Mouse (Mus musculus): ENCODE measurements around the gene Aipl1.
A peak's percentile ranks its signal among the peaks of the same experiment; 100 is the strongest.
"Not testable (repeated sequence)": the region's sequence is repeated elsewhere in the genome, so short reads cannot be mapped to it uniquely, and the experiment has no call there.

The Aipl1 gene

GRCm38 (mm10) chr11:72014674-72015073 is 22.6 kb downstream of the Aipl1 start:
- DNase-seq, result no peak

- DNase-seq, result no peak
Measured at GRCm38 (mm10) chr11:72011955-72012354, 25.4 kb downstream of the Aipl1 start.

DNA sequence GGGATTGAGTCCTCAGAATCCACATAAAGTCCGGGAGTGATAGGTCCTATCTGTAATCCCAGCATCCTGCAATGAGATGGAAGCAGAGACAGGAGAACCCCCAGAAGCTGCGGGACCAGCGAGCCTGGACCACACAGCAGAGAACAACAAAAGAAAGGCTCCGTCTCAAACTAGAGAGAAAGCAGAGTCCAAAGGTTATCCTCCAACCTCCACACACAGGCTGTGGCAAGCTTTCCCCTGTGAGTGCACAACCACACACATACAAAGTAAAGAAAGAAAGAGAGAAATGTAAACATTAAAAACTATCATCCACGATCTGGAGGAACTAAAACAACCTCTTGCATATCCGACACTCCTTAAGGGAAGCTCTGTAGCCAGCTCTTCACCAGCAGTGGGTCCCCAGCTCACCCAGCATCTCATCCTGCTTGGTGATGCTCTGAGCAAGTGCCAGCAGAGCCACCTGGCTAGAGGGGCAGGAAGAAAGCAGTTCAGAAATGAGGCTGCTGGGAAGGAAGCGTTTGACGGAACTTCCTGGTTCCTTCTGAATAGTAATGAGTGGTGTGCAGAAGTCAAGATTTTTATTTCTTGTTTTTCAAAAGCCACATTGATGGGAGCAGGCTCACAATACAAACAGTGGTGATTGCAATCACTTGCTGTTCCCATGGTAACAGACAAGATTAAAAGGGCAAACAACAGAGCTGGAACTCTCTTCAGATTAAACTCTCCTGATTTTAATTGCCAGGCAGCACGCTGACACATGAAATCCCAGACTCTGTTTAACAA is 26.2 kb downstream of the Aipl1 start:
- no peak for DNase-seq

DNA sequence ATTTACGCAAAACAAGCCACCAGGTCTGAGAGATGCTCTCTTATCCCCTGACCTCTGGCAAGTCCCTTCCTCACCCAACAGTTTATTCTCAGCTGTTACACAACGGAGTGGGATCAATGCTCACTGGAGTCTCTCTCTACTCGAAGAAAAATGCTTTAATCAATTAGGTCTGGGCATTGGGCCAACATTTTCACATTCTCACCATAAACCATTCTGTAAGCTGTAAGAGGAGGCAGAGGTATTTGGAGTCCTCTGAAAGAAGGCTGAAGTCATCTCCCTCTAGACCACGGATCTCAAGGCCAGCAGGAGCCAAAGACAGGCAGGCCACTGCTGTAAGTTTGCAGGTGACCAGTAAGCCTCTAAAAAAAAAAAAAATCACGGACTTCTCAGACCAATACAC is 26.9 kb downstream of the Aipl1 start:
- DNase-seq, result no peak

DNA sequence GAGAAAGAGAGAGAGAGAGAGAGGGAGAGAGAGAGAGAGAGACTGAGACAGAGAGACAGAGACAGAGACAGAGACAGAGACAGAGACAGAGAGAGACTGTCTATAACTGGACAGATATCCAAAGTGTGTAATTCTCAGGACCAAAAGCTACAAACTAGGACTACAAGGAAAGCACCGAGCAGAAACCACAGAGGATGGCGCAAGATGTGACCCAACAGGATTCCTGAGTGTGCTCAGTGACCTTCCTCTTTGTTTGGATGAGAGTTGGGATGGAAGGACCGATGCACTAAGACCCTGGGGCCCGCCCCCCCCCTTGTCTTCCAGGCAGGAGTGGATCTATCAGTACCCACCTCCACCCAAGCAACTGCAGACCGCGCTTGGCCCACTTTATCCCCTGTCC is 31.8 kb downstream of the Aipl1 start:
- no peak for DNase-seq

GRCm38 (mm10) chr11:72003171-72003570 is 34.1 kb downstream of the Aipl1 start:
- DNase-seq, result no peak

DNA sequence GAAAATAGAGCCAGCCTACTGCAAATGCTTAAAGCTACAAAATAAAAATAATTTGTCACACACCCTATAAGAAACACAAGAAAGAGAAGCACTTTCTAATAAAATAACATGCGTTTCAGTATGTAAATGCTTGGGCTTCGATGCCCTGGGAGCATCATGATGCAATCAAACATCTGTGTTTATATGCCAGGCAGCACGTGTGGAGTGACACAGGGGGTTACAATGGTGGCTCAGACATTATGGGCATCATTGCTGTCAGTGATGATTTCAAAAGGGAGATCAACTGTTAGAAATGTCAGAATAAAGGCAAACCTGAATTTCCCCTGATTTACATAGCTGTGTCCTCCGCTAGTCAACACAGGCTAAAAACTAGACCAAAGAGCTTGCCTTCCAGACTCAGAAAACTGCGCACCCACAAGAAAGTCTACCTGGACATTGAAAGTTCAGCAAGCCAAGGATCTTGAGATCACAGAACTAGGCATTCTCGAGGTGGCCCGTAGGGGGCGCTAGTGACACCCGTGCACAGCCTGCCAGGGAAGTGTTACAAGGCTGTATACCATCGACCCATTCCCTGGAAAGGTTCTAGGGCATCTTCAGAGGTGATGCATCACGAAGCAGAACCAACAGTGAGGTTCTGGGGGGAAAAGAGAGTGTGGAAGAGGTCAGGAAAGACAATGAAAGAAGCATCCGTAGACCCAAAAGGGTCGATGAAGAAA is 35.0 kb downstream of the Aipl1 start:
- no peak for DNase-seq

DNA sequence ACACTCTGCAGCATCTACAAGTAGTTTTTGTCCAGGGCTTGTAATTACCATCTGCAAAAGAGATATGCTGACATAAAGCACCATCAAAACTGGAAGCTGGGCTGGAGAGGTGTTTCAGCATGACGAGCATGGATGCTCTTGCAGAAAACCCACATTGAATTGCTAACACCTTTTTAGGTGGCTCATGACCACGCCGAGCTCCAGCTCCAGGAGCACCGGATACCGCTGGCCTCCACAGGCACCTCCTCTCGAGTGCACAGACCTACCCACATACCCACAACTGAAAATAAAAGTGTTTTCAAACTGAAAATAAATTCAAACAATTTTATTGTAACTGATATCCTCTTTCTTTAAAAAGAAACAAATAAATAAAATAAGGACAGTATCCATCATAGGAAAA is 37.1 kb downstream of the Aipl1 start:
- DNase-seq, result no peak

- no peak for DNase-seq
Measured at GRCm38 (mm10) chr11:71996805-71997204, 40.5 kb downstream of the Aipl1 start.

DNA sequence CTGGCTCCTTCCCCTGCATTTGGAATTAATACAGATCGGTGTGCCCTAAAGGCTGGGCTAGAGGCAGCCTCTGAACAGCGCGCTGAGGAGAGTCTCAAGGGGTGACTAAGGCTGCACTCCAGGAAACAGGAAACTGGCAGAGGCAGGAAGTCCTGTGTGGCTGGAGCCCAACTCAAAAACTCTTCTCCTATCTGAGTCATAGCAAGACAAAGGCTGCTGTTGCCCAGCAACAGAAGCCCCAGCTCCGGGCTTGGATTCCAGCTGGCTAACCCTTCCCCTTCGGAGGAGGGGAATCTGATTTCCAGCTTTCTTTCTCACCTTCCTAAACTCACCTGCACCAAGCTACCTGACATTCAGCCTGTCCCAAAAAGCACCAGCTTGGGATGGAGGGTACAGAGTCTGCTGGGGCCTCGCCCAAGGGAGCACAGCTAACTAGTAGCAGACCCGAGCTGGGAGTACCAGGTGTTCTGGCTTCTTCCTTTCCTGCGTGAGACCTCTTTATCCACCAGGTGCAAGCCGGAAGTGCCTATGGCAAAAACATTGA is 41.3 kb downstream of the Aipl1 start:
- DNase-seq, result peak; percentile 84 to 89

- DNase-seq, result no peak
Measured at GRCm38 (mm10) chr11:71992438-71992837, 44.9 kb downstream of the Aipl1 start.

DNA sequence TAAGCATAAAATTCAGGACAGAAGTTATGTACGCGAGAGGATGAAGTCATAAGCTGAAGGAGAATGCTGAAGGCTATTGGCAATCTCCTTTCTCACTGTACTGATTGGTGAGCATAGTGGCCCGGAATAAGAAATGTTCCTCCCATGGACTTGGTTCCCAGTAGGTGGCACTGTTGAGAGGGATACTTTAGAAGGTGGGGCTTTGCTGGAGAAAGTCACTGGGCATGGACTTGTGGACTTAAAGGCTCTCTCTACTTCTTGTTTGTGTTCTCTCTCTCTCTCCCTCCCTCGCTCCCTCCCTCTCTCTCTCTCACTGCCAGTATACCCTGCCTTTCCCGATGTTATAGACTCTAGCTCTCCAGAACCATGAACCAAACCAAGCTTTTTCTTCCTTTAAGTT is 45.8 kb downstream of the Aipl1 start:
- DNase-seq, result peak; percentile 37 to 67

DNA sequence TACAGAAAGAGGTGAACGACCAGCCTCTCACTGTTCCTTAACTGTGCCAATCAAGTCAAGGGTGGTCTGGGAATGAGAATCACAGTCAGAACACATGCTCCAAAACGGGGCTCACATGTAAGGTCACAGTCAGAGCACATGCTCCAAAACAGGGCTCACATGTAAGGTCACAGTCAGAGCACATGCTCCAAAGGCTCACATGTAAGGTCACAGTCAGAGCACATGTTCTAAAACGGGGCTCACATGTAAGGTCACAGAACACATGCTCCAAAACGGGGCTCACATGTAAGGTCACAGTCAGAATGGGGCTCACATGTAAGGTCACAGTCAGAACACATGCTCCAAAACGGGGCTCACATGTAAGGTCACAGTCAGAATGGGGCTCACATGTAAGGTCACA is 47.9 kb downstream of the Aipl1 start:
- not testable (repeated sequence) for DNase-seq

DNA sequence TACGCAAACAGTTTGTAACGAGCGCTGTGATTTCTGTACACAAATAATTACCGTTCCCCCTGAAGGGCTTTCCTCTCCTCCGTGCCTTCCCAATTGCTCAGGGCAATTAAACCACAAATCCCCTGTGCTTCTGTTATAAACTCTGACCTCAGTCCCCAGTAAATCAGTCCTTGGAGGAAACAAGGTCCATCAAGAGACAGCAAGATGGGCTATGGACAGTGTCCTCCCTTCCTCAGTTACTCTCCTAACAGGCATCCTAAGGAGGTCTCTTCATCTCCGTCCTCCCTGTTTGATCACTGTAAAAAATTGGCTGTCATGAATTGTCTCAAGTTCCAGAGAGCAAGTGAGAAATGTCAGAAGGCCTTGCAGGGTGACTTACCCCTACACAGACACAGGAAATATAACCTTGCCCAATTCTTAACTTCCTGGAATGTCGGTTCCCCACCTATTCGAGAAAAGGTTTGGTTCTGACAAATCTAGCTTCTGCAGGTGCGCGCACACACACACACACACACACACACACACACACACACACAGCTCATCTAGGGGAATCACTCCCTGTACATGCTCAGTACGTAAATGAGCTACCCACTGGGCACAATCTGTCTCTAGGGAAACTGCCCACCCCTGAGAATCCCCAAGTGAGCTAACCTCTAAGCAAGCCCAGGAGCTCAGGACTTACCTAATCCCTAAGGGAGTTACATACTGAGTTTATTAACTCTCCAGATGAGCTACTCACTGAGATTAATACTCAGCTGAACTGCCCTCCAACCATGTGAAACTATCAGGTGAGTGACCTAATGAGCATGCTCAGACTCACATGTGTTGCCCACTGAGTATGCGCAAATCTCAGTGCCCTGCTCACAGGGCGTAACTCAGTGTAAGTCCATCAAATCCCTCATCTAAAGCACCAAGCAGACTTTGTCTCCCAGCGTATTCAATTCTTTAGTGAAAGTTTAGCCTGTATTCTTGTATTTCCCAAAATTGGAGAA is 49.9 kb downstream of the Aipl1 start:
- DNase-seq, result no peak

DNA sequence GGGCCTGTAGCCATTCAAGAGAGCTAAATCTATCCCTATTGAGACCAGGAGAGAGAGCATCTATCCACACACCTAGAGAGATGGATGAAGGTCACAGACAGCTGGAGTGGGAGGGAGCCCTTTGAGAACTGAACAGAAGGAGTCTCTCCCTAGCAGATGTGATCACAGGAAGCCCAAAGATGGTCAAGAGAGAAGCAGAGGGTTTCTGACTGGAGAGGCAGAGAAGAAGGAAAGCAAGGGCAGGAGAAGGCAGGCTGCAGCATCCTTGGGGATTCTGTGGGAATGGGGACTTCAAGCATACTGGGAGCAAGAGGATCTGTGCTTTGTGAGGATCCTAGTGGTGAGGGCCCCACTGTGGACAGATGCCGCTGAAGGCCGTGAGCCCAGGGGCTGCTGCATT is 51.5 kb downstream of the Aipl1 start:
- DNase-seq, result no peak

DNA sequence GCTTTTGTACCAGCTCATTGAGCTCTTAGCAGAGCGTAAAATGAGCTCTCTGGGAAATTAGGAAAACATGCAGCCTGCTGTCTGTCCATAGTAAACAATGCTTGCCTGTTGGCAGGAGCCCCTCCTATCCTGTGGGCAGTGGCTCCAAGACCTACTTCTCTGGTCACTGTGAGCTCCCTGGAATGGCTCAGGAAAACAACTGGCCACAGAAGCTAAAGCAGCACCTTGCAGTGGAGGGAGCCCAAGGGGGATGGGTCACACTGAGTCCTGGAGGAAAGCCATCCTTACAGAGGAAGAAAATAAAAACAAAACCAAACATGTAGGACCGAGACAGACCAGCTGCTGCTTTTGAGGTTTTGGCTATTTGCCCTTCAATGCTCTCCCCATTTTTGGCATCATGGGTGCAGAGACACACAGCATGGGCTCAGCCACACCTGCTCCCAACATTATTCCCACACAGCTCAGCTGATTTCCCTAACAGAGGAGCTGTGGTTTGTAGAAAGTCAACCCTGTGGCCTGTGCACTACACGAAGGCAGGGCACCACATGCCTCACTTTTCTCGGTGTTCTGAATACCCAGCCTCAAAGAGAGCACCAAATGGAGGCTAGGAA is 52.1 kb downstream of the Aipl1 start:
- no peak for DNase-seq

DNA sequence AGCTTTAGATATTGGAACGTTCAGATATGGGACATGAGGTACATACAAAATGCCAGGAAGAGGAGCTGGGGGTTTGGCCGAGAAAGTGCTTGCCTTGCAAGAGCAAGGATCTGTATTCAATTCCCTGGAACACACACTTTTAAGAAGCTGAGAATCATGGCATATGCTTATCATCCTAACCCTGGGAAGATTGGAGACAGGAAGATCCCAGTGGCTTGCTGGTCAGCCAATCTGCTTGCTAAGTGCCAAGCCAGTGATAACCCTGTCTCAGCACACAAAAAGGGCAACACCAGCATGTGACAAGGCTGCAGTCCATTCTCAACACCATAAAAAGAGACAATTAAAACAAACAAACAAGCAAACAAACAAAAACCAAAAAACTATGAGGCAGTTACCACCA is 53.2 kb downstream of the Aipl1 start:
- DNase-seq, result no peak

Data from lung, adult 18-20 months (tissue).